Mouse (Mus musculus): ENCODE measurements around the gene Gm4567.
"Not testable (repeated sequence)": the region's sequence is repeated elsewhere in the genome, so short reads cannot be mapped to it uniquely, and the experiment has no call there.

DNA sequence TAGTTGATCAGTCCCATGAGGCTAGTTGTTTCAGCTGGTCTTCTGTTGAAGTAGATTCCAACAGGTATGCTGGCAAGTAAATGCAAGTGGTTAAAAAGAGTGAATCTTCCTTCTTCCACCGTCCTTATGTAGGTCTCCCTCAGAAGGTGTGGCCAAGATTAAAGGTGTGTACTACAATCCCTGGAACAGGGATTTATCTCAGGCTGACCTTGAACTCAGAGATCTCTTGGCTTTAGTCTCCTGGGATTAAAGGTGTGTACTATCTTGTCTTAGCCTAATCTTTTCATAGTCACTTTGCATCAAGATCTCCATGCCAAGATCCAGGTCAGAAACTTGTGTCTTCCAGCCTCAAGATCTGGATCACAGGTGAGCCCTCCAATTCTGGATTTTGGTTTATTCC is at the start of gene Gm4567:
- TF ChIP-seq POLR2A (IDR thresholded peaks at IDR 0.05; ENCODE audit: low read depth, low read length); CTCF (IDR thresholded peaks at IDR 0.05; ENCODE audit: borderline replicate concordance, insufficient read depth, low read length): not testable (repeated sequence)
